In the genomic region with DNA sequence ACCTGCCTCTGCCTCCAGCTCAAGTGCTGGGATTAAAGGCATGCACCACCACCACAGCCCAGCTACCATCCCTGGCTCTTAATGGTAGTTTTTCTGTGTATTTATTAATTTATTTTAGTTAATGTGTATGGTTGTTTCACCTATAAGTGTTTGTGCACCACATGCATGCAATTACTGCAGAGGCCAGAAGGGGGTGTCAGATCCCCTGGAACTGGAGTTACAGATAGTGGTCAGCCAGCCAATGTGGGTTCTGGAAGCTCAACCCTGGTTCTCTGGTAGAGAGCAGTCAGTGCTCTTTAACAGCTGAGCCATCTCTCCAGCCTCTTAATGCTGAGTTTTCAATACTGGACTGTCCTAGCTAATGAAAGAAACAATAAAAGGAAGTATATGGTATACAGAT, we compare ENCODE assay signal across 22 mouse cellular contexts. TPM values are rescaled to one million over a fixed set of nuclear protein-coding genes. Genes with fewer than 3 reads are reported as not detected.
DNase-seq lines count a peak whose midpoint lies in the region; ATAC-seq and TF ChIP-seq lines count a peak whose summit lies in the region.
"Had no signal": no experiment of that assay in that cellular context is flagged by ENCODE, and none has a peak within 500 bp of the region (broad histone marks: within the 10 kb centered on the region; RNA-seq: fewer than 3 reads in every experiment).

No protein-coding gene starts in this region.

- TF ChIP-seq EP300 in stomach, postnatal 0 days (optimal IDR thresholded peaks at IDR 0.05) = no peak

- no peak for ATAC-seq in hindbrain, postnatal 0 days
- no peak for ATAC-seq in hindbrain, embryonic 12.5 days (ENCODE audit: low FRiP score)
- ATAC-seq in midbrain, embryonic 11.5 days (ENCODE audit: low FRiP score) = no peak
- no peak for ATAC-seq in midbrain, embryonic 13.5 days
- ATAC-seq in G1E (ENCODE audit: extremely low read depth, insufficient number of reproducible peaks, low FRiP score, poor library complexity, severe bottlenecking) = no peak
- ATAC-seq in stomach, postnatal 0 days (ENCODE audit: low FRiP score, low TSS enrichment) = no peak
- ATAC-seq: forebrain, embryonic 13.5 days; inflammation-experienced regulatory T-cells, adult 6 months had no signal

- H3K27me3 ChIP-seq in hindbrain, postnatal 0 days (ENCODE audit: insufficient read depth, low read length) = no peaks in the 10 kb centered on the region
- no peaks in the 10 kb centered on the region for H3K27me3 ChIP-seq in hindbrain, embryonic 12.5 days
- H3K27me3 ChIP-seq in midbrain, embryonic 11.5 days (ENCODE audit: control insufficient read depth, insufficient read depth, low read length) = no peaks in the 10 kb centered on the region; the same call in 1 of the 2 replicates
- no peaks in the 10 kb centered on the region for H3K27me3 ChIP-seq in midbrain, embryonic 13.5 days
- peaks cover 2% of the 10 kb centered on the region; the same call in 1 of the 2 replicates for H3K27me3 ChIP-seq in G1E (ENCODE audit: insufficient read depth, low read length)
- no peaks in the 10 kb centered on the region for H3K27me3 ChIP-seq in stomach, postnatal 0 days (ENCODE audit: control insufficient read depth, insufficient read depth, low read length)
- H3K27me3 ChIP-seq: embryonic facial prominence, embryonic 15.5 days; forebrain, embryonic 13.5 days; liver, embryonic 13.5 days; midbrain, embryonic 12.5 days had no signal

- H3K4me3 ChIP-seq in hindbrain, postnatal 0 days (ENCODE audit: low read length) = no peak overlapping the region
- H3K4me3 ChIP-seq in hindbrain, embryonic 12.5 days = no peak overlapping the region
- H3K4me3 ChIP-seq in midbrain, embryonic 11.5 days (ENCODE audit: low read depth, low read length) = no peak overlapping the region
- H3K4me3 ChIP-seq in midbrain, embryonic 13.5 days (replicated peaks) = no peak overlapping the region
- no peak overlapping the region for H3K4me3 ChIP-seq in G1E (ENCODE audit: low read depth, low read length)
- H3K4me3 ChIP-seq in stomach, postnatal 0 days (ENCODE audit: low read depth, low read length) = no peak overlapping the region
- H3K4me3 ChIP-seq: embryonic facial prominence, embryonic 15.5 days; forebrain, embryonic 13.5 days; heart, embryonic 10.5 days; liver, embryonic 13.5 days; midbrain, embryonic 12.5 days had no signal

- H3K27ac ChIP-seq in hindbrain, postnatal 0 days = no peak overlapping the region
- no peak overlapping the region for H3K27ac ChIP-seq in hindbrain, embryonic 12.5 days
- no peak overlapping the region for H3K27ac ChIP-seq in midbrain, embryonic 11.5 days (ENCODE audit: low read depth, low read length)
- H3K27ac ChIP-seq in midbrain, embryonic 13.5 days = no peak overlapping the region
- no peak overlapping the region for H3K27ac ChIP-seq in stomach, postnatal 0 days (replicated peaks)
- H3K27ac ChIP-seq: embryonic facial prominence, embryonic 15.5 days; forebrain, embryonic 13.5 days; heart, embryonic 10.5 days; liver, embryonic 13.5 days; midbrain, embryonic 12.5 days had no signal

- H3K4me2 ChIP-seq in hindbrain, postnatal 0 days (ENCODE audit: low read depth, low read length) = no peak overlapping the region
- no peak overlapping the region for H3K4me2 ChIP-seq in hindbrain, embryonic 12.5 days (replicated peaks)
- H3K4me2 ChIP-seq in midbrain, embryonic 11.5 days = no peak overlapping the region
- no peak overlapping the region for H3K4me2 ChIP-seq in midbrain, embryonic 13.5 days (replicated peaks)
- H3K4me2 ChIP-seq in stomach, postnatal 0 days (replicated peaks; ENCODE audit: low read depth) = no peak overlapping the region
- H3K4me2 ChIP-seq: embryonic facial prominence, embryonic 15.5 days; forebrain, embryonic 13.5 days; liver, embryonic 13.5 days; midbrain, embryonic 12.5 days had no signal

- 0 out of 2 replicates have a peak, but pooled peaks have one; percentile 23 for TF ChIP-seq CTCF in hindbrain, postnatal 0 days (IDR thresholded peaks at IDR 0.05; ENCODE audit: low read depth)
- TF ChIP-seq CTCF in G1E (IDR thresholded peaks at IDR 0.05; ENCODE audit: low read depth, low read length) = peak; percentile 9; the same call in 1 of the 2 replicates
- TF ChIP-seq CTCF in stomach, postnatal 0 days (IDR thresholded peaks at IDR 0.05; ENCODE audit: low read depth) = peak; percentile 50

- no peak overlapping the region for H3K9ac ChIP-seq in hindbrain, postnatal 0 days (replicated peaks; ENCODE audit: low read length)
- H3K9ac ChIP-seq in hindbrain, embryonic 12.5 days = no peak overlapping the region
- H3K9ac ChIP-seq in midbrain, embryonic 11.5 days (ENCODE audit: low read length) = no peak overlapping the region
- no peak overlapping the region for H3K9ac ChIP-seq in midbrain, embryonic 13.5 days (replicated peaks)
- no peak overlapping the region for H3K9ac ChIP-seq in stomach, postnatal 0 days (ENCODE audit: low read length)
- H3K9ac ChIP-seq: embryonic facial prominence, embryonic 15.5 days; forebrain, embryonic 13.5 days; liver, embryonic 13.5 days; midbrain, embryonic 12.5 days had no signal

- H3K4me1 ChIP-seq in hindbrain, postnatal 0 days (ENCODE audit: insufficient read depth, low read length) = no peaks in the 10 kb centered on the region
- H3K4me1 ChIP-seq in hindbrain, embryonic 12.5 days = peaks cover 9% of the 10 kb centered on the region; the same call in 1 of the 2 replicates
- H3K4me1 ChIP-seq in midbrain, embryonic 11.5 days (ENCODE audit: control insufficient read depth, insufficient read depth, low read length) = peaks cover 15% of the 10 kb centered on the region
- peaks cover 13% of the 10 kb centered on the region for H3K4me1 ChIP-seq in midbrain, embryonic 13.5 days (replicated peaks)
- H3K4me1 ChIP-seq in G1E (ENCODE audit: insufficient read depth, low read depth, low read length) = peaks cover 33% of the 10 kb centered on the region
- peaks cover 4% of the 10 kb centered on the region; the same call in 1 of the 2 replicates for H3K4me1 ChIP-seq in stomach, postnatal 0 days (replicated peaks; ENCODE audit: control insufficient read depth, insufficient read depth)

- DNase-seq in hindbrain, postnatal 0 days (ENCODE audit: low spot score) = no peak
- peak; percentile 70 for DNase-seq in midbrain, embryonic 11.5 days (ENCODE audit: low spot score, missing footprints)
- DNase-seq in G1E (ENCODE audit: low spot score) = no peak
- DNase-seq in stomach, postnatal 0 days (ENCODE audit: low spot score) = no peak
- no peak for DNase-seq in left cerebral cortex, adult 9 months (ENCODE audit: low spot score in 2 of 2)
- DNase-seq: adrenal gland, postnatal 10 days; cerebellum, adult 8-10 months; gastrocnemius, postnatal 14 days; heart, postnatal 14 days; kidney, postnatal 14 days; liver, embryonic 13.5 days; lung, postnatal 4 days; right cerebral cortex, postnatal 14 days had no signal

- H3K36me3 ChIP-seq in hindbrain, postnatal 0 days (ENCODE audit: insufficient read depth, low read length) = no peaks in the 10 kb centered on the region
- H3K36me3 ChIP-seq in hindbrain, embryonic 12.5 days = no peaks in the 10 kb centered on the region
- no peaks in the 10 kb centered on the region for H3K36me3 ChIP-seq in midbrain, embryonic 11.5 days (ENCODE audit: control insufficient read depth, insufficient read depth, low read length)
- no peaks in the 10 kb centered on the region for H3K36me3 ChIP-seq in midbrain, embryonic 13.5 days
- H3K36me3 ChIP-seq in G1E (replicated peaks) = no peaks in the 10 kb centered on the region
- H3K36me3 ChIP-seq in stomach, postnatal 0 days (ENCODE audit: control insufficient read depth, insufficient read depth, low read length) = no peaks in the 10 kb centered on the region
- H3K36me3 ChIP-seq: embryonic facial prominence, embryonic 15.5 days; heart, embryonic 10.5 days; liver, embryonic 13.5 days; midbrain, embryonic 12.5 days had no signal

- H3K9me3 ChIP-seq in hindbrain, postnatal 0 days (ENCODE audit: low read length) = no peaks in the 10 kb centered on the region
- H3K9me3 ChIP-seq in hindbrain, embryonic 12.5 days (replicated peaks) = no peaks in the 10 kb centered on the region
- no peaks in the 10 kb centered on the region for H3K9me3 ChIP-seq in midbrain, embryonic 11.5 days (ENCODE audit: control insufficient read depth, low read length)
- no peaks in the 10 kb centered on the region for H3K9me3 ChIP-seq in midbrain, embryonic 13.5 days
- no peaks in the 10 kb centered on the region for H3K9me3 ChIP-seq in G1E (replicated peaks)
- no peaks in the 10 kb centered on the region for H3K9me3 ChIP-seq in stomach, postnatal 0 days (ENCODE audit: control insufficient read depth, low read length)
- H3K9me3 ChIP-seq: embryonic facial prominence, embryonic 15.5 days; forebrain, embryonic 13.5 days; heart, embryonic 10.5 days; liver, embryonic 13.5 days; midbrain, embryonic 12.5 days had no signal

RNA-seq across cellular contexts. Expression of a gene that starts 24.5 kb away (rescaled TPM):
- total RNA-seq in hindbrain, postnatal 0 days (2014; rRNA removed) = 15.5 TPM in 2 replicates
- 22.9 and 23.2 TPM in 2 replicates for polyA plus RNA-seq in hindbrain, postnatal 0 days (2015; fragmentation: Nextera tagmentation; extraction: Ambion mirVana)
- 23.2 TPM in 2 replicates for polyA plus RNA-seq in hindbrain, embryonic 12.5 days (2016; fragmentation: Nextera tagmentation; extraction: Ambion mirVana)
- 16.4 and 16.6 TPM in 2 replicates for polyA plus RNA-seq in midbrain, embryonic 11.5 days (2014; fragmentation: Nextera tagmentation; extraction: Ambion mirVana)
- polyA plus RNA-seq in midbrain, embryonic 13.5 days (2015; fragmentation: Nextera tagmentation; extraction: Ambion mirVana) = 26.9 and 29.3 TPM in 2 replicates
- total RNA-seq in G1E (2014; fragmentation: Nextera tagmentation) (52.4 and 76.8 TPM in 2 replicates), G1E (2017) (24.0 and 28.6 TPM in 2 replicates)
- 24.9 and 25.8 TPM in 2 replicates for polyA plus RNA-seq in G1E (2012)
- polyA plus RNA-seq in stomach, postnatal 0 days (2015; fragmentation: Nextera tagmentation; extraction: Ambion mirVana) = 12.1 and 12.7 TPM in 2 replicates

RNA-seq across cellular contexts. Expression of a gene that starts 29.6 kb away (rescaled TPM):
- 89.5 and 95.2 TPM in 2 replicates for total RNA-seq in hindbrain, postnatal 0 days (2014; rRNA removed)
- polyA plus RNA-seq in hindbrain, postnatal 0 days (2015; fragmentation: Nextera tagmentation; extraction: Ambion mirVana) = 81.6 and 82.9 TPM in 2 replicates
- polyA plus RNA-seq in hindbrain, embryonic 12.5 days (2016; fragmentation: Nextera tagmentation; extraction: Ambion mirVana) = 130 and 142 TPM in 2 replicates
- 177 and 192 TPM in 2 replicates for polyA plus RNA-seq in midbrain, embryonic 11.5 days (2014; fragmentation: Nextera tagmentation; extraction: Ambion mirVana)
- polyA plus RNA-seq in midbrain, embryonic 13.5 days (2015; fragmentation: Nextera tagmentation; extraction: Ambion mirVana) = 114 and 116 TPM in 2 replicates
- 72.5 and 82.1 TPM in 2 replicates for total RNA-seq in G1E (2014; fragmentation: Nextera tagmentation)
- total RNA-seq in G1E (2017) = 98.4 and 106 TPM in 2 replicates
- polyA plus RNA-seq in G1E (2012) = 23.6 and 29.9 TPM in 2 replicates
- 52.6 and 52.9 TPM in 2 replicates for polyA plus RNA-seq in stomach, postnatal 0 days (2015; fragmentation: Nextera tagmentation; extraction: Ambion mirVana)

RNA-seq across cellular contexts. Expression of a gene that starts 55.4 kb away (rescaled TPM):
- total RNA-seq in hindbrain, postnatal 0 days (2014; rRNA removed) = not detected in 2 replicates
- polyA plus RNA-seq in hindbrain, postnatal 0 days (2015; fragmentation: Nextera tagmentation; extraction: Ambion mirVana) = not detected in 2 replicates
- not detected in 2 replicates for polyA plus RNA-seq in hindbrain, embryonic 12.5 days (2016; fragmentation: Nextera tagmentation; extraction: Ambion mirVana)
- not detected in 2 replicates for polyA plus RNA-seq in midbrain, embryonic 11.5 days (2014; fragmentation: Nextera tagmentation; extraction: Ambion mirVana)
- not detected in 2 replicates for polyA plus RNA-seq in midbrain, embryonic 13.5 days (2015; fragmentation: Nextera tagmentation; extraction: Ambion mirVana)
- not detected in 2 replicates for total RNA-seq in G1E (2014; fragmentation: Nextera tagmentation)
- total RNA-seq in G1E (2017) = not detected in 2 replicates
- not detected in 2 replicates for polyA plus RNA-seq in G1E (2012)
- 79.6 and 81.7 TPM in 2 replicates for polyA plus RNA-seq in stomach, postnatal 0 days (2015; fragmentation: Nextera tagmentation; extraction: Ambion mirVana)
- total RNA-seq: adrenal gland, postnatal 10 days; gastrocnemius, postnatal 14 days; heart, postnatal 14 days; layer of hippocampus, postnatal 14 days; left cerebral cortex, postnatal 25 days had no signal
- polyA plus RNA-seq: embryonic facial prominence, embryonic 15.5 days; forebrain, embryonic 13.5 days; midbrain, embryonic 12.5 days had no signal

Comparison
In these comparisons a context has a peak if more than half of its experiments do, and no peak if none do; other contexts are left out.
1. RNA of a gene that starts 55.4 kb away (polyA plus RNA-seq): 79.6 to 81.7 TPM in stomach, postnatal 0 days; not detected in hindbrain, postnatal 0 days, not detected in hindbrain, embryonic 12.5 days, not detected in midbrain, embryonic 11.5 days, not detected in midbrain, embryonic 13.5 days and not detected in G1E; every median in the first group is over 10 times any median in the second.
2. Peak in every context shown above with its lines, with median percentiles within 50 percentile points of each other: CTCF ChIP-seq.